Mouse (Mus musculus): ENCODE measurements around the gene Rnf111.
"Not testable (repeated sequence)": the region's sequence is repeated elsewhere in the genome, so short reads cannot be mapped to it uniquely, and the experiment has no call there.

The Rnf111 gene

GRCm38 (mm10) chr9:70493038-70493437 lies 10.5 kb downstream of the Rnf111 start:
- DNase-seq, result no peak

- no peak for DNase-seq
Observed at GRCm38 (mm10) chr9:70491176-70491575, 12.3 kb downstream of the Rnf111 start.

GRCm38 (mm10) chr9:70487401-70487800 lies 16.1 kb downstream of the Rnf111 start:
- no peak for DNase-seq

GRCm38 (mm10) chr9:70485840-70486239 lies 17.7 kb downstream of the Rnf111 start:
- no peak for DNase-seq

DNA sequence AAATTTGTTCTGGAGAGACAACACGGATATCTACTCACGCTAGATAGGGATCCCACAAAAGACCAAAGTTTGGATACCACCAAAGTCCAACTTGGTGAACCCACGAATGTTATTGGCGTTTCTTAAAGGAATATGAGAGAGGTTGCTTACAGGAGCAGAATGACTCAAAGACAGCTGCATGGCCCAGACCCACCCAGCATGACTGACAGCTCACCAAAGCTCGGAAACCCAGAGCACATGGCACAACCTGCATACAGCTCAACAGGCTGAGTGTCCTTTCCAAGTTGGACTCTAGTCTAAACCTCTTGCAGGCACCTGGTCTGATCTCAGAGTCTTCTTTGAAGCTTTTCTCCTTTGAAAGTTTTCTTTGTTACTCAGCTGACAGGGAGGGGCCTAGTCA lies 20.0 kb downstream of the Rnf111 start:
- no peak for DNase-seq

GRCm38 (mm10) chr9:70481872-70482271 lies 21.7 kb downstream of the Rnf111 start:
- DNase-seq, result no peak

GRCm38 (mm10) chr9:70477229-70477628 lies 26.3 kb downstream of the Rnf111 start:
- no peak for DNase-seq

- DNase-seq, result no peak
Observed at GRCm38 (mm10) chr9:70475777-70476270, 27.7 kb downstream of the Rnf111 start.

- DNase-seq, result no peak
Observed at GRCm38 (mm10) chr9:70473400-70473799, 30.1 kb downstream of the Rnf111 start.

GRCm38 (mm10) chr9:70463091-70463490 lies 40.4 kb downstream of the Rnf111 start:
- DNase-seq, result not testable (repeated sequence)

GRCm38 (mm10) chr9:70452371-70452770 lies 51.2 kb downstream of the Rnf111 start:
- DNase-seq, result no peak

DNA sequence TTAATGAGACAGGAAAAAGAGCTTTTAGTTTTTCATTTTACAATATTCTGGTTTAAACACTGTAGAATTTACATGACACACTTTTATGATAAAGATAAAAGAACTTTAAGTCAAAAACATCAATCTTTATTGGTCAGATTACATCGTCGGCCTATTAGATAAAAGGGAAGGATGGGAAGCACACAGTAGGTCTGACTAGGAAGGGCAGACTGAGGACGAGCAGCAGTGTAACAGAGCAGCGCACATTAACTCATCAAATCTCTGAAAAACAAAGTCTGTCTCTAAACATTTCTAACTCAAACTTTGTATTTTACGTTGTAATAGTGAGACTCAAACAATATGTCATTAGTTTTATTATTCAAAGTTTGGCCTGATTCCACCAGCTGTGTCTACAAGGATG lies 54.5 kb downstream of the Rnf111 start:
- DNase-seq, result no peak

DNA sequence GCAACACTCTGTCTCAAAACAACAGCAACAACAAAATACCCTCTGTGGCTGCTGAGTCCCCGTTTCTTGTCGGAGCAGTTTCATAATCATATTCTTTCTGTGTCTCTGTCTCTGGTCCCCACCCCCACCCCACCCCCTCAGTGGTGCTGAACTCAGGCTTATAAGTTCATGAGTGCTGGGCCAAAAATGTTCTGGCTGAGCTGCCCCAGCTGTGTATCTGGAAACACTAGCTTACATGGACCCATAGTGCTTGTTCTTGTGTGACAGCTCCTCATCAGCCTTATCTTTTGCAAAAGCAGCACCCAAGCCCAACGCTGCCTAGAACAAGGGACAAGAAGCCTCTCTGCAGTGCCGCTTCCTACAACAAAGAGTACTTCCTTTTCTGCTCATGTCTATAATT lies 63.6 kb downstream of the Rnf111 start:
- peak; percentile 55 for DNase-seq

DNA sequence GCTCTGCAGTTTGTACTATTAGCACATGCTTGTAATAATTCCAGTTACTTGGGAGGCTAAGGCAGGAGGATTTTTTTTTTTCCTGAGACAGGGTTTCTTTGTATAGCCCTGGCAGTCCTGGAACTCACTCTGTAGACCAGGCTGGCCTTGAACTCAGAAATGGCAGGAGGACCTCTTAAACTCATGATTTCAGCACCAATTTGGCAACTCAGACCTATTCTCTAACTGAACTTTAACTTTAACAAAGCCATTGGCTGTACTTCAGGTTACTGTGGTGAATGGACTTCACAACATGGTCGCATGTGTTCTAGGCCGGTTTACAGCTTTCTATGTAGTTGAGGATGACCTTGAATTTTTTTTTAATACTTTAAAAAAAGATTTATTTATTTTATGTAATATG lies 80.9 kb downstream of the Rnf111 start:
- DNase-seq, result no peak

- DNase-seq, result peak; percentile 93
Observed at GRCm38 (mm10) chr9:70421257-70422056, 82.1 kb downstream of the Rnf111 start, which contains the start of gene Ccnb2. Ccnb2 (minus strand) TSS chr9:70421547.

GRCm38 (mm10) chr9:70416412-70416811 lies 87.1 kb downstream of the Rnf111 start:
- no peak for DNase-seq

DNA sequence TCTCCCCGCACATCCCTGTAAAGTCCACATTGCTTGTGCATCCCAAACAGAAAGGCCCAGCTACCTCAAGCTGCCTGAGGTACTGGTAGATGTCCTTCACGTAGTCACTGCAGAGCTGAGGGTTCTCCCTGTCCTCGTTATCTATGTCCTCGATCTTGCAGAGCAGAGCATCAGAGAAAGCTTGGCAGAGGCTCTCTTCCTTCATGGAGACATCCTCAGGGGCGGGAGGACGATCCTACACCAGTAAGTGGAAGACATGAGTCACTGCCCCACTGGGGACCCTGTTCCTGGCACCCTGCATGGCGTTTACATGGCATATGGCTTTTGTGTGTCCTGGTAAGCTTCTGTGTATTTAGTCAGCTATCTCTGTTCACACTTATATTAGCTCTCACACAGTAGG lies 90.5 kb downstream of the Rnf111 start:
- DNase-seq, result no peak

- peak; percentile 45 for DNase-seq
Observed at GRCm38 (mm10) chr9:70410668-70411067, 92.9 kb downstream of the Rnf111 start.

GRCm38 (mm10) chr9:70409743-70410142 lies 93.8 kb downstream of the Rnf111 start:
- DNase-seq, result no peak

- peak; percentile 65 for DNase-seq
Observed at GRCm38 (mm10) chr9:70408791-70409190, 94.7 kb downstream of the Rnf111 start.

- peak; percentile 18 for DNase-seq
Observed at GRCm38 (mm10) chr9:70406596-70406995, 96.9 kb downstream of the Rnf111 start.

- no peak for DNase-seq
Observed at GRCm38 (mm10) chr9:70401937-70402539, 101.5 kb downstream of the Rnf111 start.

DNA sequence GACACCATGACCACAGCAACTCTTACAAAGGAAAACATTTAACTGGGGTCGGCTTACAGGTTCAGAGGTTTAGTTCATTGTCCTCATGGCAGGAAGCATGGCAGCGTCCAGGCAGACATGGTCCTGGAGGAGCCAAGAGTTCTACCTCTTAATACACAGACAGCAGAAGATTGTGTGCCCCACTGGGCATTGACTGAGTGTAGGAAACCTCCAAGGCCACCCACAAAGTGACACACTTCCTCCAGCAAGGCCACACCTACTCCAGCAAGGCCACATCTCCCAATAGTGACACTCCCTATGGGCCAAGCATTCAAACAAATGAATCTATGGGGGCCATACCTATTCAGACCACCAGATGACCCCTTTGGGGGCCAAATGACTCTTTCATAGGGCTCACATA lies 107.4 kb downstream of the Rnf111 start:
- no peak for DNase-seq

GRCm38 (mm10) chr9:70395617-70396016 lies 107.9 kb downstream of the Rnf111 start:
- peak; percentile 30 for DNase-seq

Data from lung, postnatal 10 days (tissue).